Mouse (Mus musculus) liver, postnatal 0 days (tissue): Measurements from ENCODE around the gene Abca2. TPM values are rescaled to one million over a fixed set of nuclear protein-coding genes. Genes with fewer than 3 reads are reported as not detected.
A peak's percentile ranks its signal among the peaks of the same experiment; 100 is the strongest.

Experiments used
- ATAC-seq: fragments of 200-750 bp; cut with Nextera tagmentation; 2 replicates; pipeline ENCODE4 v1.8.0; 2017; ENCODE audit warnings: mild to moderate bottlenecking, moderate library complexity
- DNase-seq: peaks from one replicate; pipeline ENCODE4 v3.0.0-alpha.2; 2016
- H3K27ac ChIP-seq: fragments of 300-500 bp; sonication (generic); 2 replicates; pipeline ENCODE4 v1.5.1; 2014; ENCODE audit warnings: antibody characterized with exemption, moderate library complexity, mild to moderate bottlenecking, low read depth
- H3K27me3 ChIP-seq: fragments of 300-500 bp; sonication (generic); 2 replicates; pipeline ENCODE4 v1.6.1; 2014; ENCODE audit warnings: low read length, control low read depth, mixed read lengths; ENCODE audit not compliant: insufficient read depth
- H3K36me3 ChIP-seq: fragments of 300-500 bp; sonication (generic); replicated peaks from 2 replicates; pipeline ENCODE4 v1.6.1; 2014; ENCODE audit warnings: mild to moderate bottlenecking, control low read depth, low read length, moderate library complexity, mixed read lengths; ENCODE audit not compliant: insufficient read depth
- H3K4me1 ChIP-seq: fragments of 300-500 bp; sonication (generic); 2 replicates; pipeline ENCODE4 v1.6.1; 2014; ENCODE audit warnings: antibody characterized with exemption, mild to moderate bottlenecking, control low read depth; ENCODE audit not compliant: insufficient read depth
- H3K4me2 ChIP-seq: fragments of 300-500 bp; sonication (generic); 2 replicates; pipeline ENCODE4 v1.6.1; 2014; ENCODE audit warnings: low read depth, mild to moderate bottlenecking, low read length, moderate library complexity, mixed read lengths
- H3K4me3 ChIP-seq: fragments of 300-500 bp; sonication (generic); 2 replicates; pipeline ENCODE4 v1.5.1; 2014; ENCODE audit warnings: low read depth, low read length
- H3K9ac ChIP-seq: fragments of 300-500 bp; sonication (generic); replicated peaks from 2 replicates; pipeline ENCODE4 v1.6.1; 2014; ENCODE audit warnings: mild to moderate bottlenecking, moderate library complexity
- H3K9me3 ChIP-seq: fragments of 300-500 bp; sonication (generic); 2 replicates; pipeline ENCODE4 v1.6.1; 2016; ENCODE audit warnings: mild to moderate bottlenecking, control low read depth, low read length, mixed read lengths
- CTCF ChIP-seq: sonication (generic); IDR thresholded peaks from 2 replicates; pipeline ENCODE4 v1.5.1; 2016; ENCODE audit warnings: antibody characterized with exemption, low read depth
- EP300 ChIP-seq: IDR thresholded peaks from 2 replicates; pipeline ENCODE4 v1.6.1; 2016; ENCODE audit warnings: antibody characterized with exemption, low read depth, mild to moderate bottlenecking
- WGBS: fragments of 180-500 bp; shearing (Covaris S2); extraction: QIAGEN DNeasy Blood & Tissue Kit; methylation state at CpG from one replicate; pipeline ENCODE4 v1.1.7; 2014; ENCODE audit not compliant: insufficient replicate concordance; 5-methylcytosine and 5-hydroxymethylcytosine counted together
- polyA plus RNA-seq: library from polyadenylated mRNA; unstranded; fragments of >200 nt; fragmentation: Nextera tagmentation; extraction: Ambion mirVana; gene quantifications from 2 replicates; pipeline ENCODE4 v1.2.1, GENCODE M21; 2015

Abca2 gene
- polyA plus RNA-seq, 1 experiment from 2014 or later: 0.87 TPM

DNA sequence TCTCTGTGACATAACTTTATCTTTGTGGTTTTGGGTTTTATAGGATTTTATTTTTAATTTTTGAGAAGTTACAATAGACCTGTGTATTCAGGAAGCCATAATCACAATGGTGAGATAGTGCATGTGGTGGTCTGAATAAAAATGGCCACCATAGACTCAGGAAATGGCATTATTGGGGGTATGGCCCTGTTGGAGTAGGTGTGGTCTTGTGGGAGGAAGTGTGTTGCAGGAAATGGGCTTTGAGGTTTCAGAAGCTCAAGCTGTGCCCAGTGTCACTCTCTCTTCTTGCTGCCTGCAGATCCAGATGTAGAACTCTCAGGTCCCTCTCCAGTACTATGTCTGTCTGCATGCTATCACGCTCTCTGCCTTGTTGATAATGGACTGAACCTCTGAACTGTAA is 52.0 kb downstream of the Abca2 start:
- Histone ChIP-seq H3K9me3 (no peaks in the 10 kb centered on the region), H3K4me1 (peaks cover 8% of the 10 kb centered on the region; the same call in 1 of the 2 replicates), H3K27me3 (no peaks in the 10 kb centered on the region), H3K4me3 (no peak overlapping the region), H3K27ac (no peak overlapping the region), H3K36me3 (no peaks in the 10 kb centered on the region), H3K4me2 (no peak overlapping the region), H3K9ac (no peak overlapping the region)
- 71% methylated on average over 1 of the region's 1 CpGs for WGBS
- ATAC-seq (no peak), DNase-seq (no peak)
- TF ChIP-seq CTCF (no peak), EP300 (no peak)

DNA sequence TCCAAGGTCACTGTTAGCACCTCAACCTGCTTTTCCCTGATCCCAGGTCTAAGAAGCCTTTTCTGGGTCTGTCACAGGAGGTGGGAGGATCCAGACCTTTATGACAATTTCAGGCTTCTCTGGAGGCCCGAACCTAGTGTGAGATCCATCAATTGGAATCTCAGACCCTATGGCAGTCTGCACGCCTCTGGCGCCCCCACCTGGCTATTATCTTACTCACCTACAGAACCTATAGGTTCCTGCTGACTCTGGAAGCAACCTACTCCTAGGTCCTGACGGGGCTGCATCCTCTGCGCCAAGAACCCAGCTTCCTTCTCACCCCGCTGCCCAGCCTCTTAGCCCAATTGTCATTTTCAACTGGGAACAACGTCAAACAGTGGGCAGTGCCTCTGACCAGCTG is 54.5 kb downstream of the Abca2 start:
- ATAC-seq (no peak), DNase-seq (peak; percentile 79)
- no peaks in the 10 kb centered on the region for H3K27me3 ChIP-seq
- no peak overlapping the region for H3K4me2 ChIP-seq
- TF ChIP-seq EP300 (no peak), CTCF (peak; percentile 74)
- WGBS: 8% methylated on average over 7 of the region's 7 CpGs
- H3K4me1 ChIP-seq: peaks cover 9% of the 10 kb centered on the region; the same call in 1 of the 2 replicates
- H3K9me3 ChIP-seq: no peaks in the 10 kb centered on the region
- H3K9ac ChIP-seq: no peak overlapping the region
- no peaks in the 10 kb centered on the region for H3K36me3 ChIP-seq
- no peak overlapping the region for H3K27ac ChIP-seq
- H3K4me3 ChIP-seq: no peak overlapping the region

DNA sequence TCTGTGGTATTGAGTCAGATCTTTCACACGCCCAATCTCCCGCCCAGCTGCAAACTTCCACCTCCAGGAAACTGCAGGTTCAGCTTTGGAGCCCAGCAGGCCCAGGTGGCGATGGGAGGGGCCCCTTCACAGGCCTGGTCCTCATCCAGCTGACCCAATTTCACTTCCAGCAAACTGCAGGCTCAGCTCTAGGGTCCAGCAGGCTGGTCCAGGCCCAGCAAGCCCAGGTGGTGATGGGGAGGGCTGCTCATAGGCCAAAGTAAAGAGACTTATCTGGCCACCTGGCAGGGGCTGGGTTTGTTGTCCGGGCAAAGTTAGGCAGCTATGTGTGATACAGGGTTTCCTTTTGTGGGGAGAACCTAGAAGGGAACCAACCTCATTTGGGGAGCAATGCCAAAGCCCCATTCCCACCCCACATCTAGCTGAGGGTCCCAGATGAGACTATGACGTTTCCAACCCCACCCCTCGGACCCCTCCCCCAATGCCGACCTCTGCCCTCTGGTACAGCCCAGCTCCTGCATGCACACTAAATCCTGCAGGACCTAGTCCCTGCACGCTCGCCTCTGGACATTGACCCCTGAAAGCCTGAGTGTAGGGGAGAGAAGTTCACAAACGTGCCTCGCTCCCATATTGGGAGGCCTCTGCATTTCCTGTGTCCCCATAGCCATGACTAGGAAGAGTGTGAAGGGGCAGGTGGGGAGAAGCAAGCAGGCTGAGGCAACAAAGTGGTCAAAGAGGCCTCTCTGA is 56.6 kb downstream of the Abca2 start:
- Histone ChIP-seq H3K9me3 (no peaks in the 10 kb centered on the region), H3K4me3 (no peak overlapping the region), H3K27me3 (no peaks in the 10 kb centered on the region), H3K36me3 (no peaks in the 10 kb centered on the region), H3K4me1 (peaks cover 9% of the 10 kb centered on the region; the same call in 1 of the 2 replicates), H3K9ac (no peak overlapping the region), H3K27ac (peak overlapping the region; percentile 44; the same call in 1 of the 2 replicates), H3K4me2 (no peak overlapping the region)
- TF ChIP-seq EP300: no peak
- TF ChIP-seq CTCF: no peak
- 54% methylated on average over 11 of the region's 11 CpGs for WGBS
- peak; percentile 40 for DNase-seq
- ATAC-seq: peak; percentile 87

DNA sequence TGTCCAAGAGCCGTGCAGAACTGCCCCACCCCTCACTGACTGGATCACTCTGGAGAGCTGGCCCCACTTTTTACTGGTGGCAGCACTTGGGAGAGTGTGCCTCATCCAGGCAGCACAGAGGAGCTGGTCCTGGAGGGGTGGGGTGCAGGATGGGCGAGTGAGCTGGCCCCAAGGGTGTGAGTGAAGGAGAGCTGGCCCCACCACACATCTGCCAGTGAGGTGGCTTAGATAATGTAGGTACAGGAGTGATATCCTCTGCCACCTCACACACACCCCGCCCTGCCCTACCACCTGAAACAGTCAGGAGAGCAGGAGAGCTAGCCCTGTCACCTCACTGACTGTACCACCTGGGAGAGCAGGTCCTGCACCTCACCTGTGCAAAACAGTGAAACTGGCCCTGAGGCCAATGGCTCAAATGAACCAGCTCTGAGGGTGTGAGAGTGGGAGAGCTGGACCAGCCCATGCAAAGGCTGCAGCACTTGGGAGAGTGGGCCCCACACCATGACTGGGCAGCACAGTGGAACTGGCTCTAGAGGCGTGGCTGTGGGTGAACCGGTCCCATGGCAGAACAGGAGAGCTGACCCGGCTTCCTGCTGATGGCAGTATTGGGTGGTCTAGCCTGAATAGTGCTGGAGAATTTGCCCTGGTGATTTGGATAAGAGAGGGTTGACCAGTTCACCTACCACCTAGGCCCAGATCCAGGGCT is 59.6 kb downstream of the Abca2 start:
- H3K4me3 ChIP-seq: no peak overlapping the region
- no peak for ATAC-seq
- no peak for TF ChIP-seq EP300
- TF ChIP-seq CTCF: no peak
- WGBS: 80% methylated on average over 6 of the region's 6 CpGs
- no peaks in the 10 kb centered on the region for H3K9me3 ChIP-seq
- H3K27me3 ChIP-seq: no peaks in the 10 kb centered on the region
- peaks cover 9% of the 10 kb centered on the region; the same call in 1 of the 2 replicates for H3K4me1 ChIP-seq
- no peaks in the 10 kb centered on the region for H3K36me3 ChIP-seq
- H3K9ac ChIP-seq: no peak overlapping the region
- no peak overlapping the region for H3K4me2 ChIP-seq
- DNase-seq: no peak
- no peak overlapping the region for H3K27ac ChIP-seq

DNA sequence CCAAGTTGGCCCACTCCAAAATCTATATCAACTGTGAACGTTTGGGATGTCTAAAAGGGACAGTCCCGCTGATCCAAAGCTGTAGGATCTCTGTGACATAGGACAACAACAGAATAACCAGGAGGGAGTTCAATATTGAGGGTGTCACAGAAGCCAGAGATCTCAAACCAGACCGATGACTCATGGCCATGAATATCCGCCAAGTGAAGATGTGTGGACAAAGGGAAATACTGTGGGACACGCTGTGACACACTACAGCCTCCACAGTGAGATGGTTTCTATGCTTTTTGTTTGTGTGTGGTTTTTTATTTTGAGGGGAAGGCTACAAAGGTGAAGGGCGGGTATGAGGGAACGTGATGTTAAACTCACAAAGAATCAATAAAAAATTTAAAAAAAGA is 60.2 kb downstream of the Abca2 start:
- 69% methylated on average over 7 of the region's 7 CpGs for WGBS
- DNase-seq (no peak), ATAC-seq (no peak)
- Histone ChIP-seq H3K4me1 (peaks cover 9% of the 10 kb centered on the region; the same call in 1 of the 2 replicates), H3K4me3 (no peak overlapping the region), H3K27ac (no peak overlapping the region), H3K9me3 (no peaks in the 10 kb centered on the region), H3K9ac (no peak overlapping the region), H3K4me2 (no peak overlapping the region), H3K27me3 (no peaks in the 10 kb centered on the region), H3K36me3 (no peaks in the 10 kb centered on the region)
- TF ChIP-seq CTCF: no peak
- TF ChIP-seq EP300: no peak

DNA sequence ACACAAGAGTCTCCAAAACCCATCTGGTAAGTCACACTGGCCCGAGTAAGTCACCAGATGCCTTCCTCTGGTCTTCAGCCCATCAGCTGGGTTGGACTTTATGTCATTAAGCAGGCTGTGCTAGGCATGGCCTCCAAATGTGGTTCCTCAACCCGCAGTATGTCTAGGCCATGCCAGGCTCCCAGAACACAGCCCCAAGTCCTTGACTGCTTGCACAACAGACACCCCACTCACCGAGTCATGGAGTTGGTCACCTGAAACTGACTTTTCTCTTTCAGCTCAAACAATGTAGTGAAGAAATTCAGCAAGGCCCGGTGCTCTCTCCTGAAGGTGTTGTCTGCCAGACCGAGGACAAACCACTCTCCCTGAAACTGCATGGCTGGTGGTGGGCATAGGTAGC is 64.5 kb downstream of the Abca2 start:
- no peak overlapping the region for H3K27ac ChIP-seq
- no peak overlapping the region for H3K4me3 ChIP-seq
- H3K4me2 ChIP-seq: no peak overlapping the region
- no peaks in the 10 kb centered on the region for H3K36me3 ChIP-seq
- H3K27me3 ChIP-seq: no peaks in the 10 kb centered on the region
- DNase-seq (no peak), ATAC-seq (no peak)
- no peak for TF ChIP-seq EP300
- no peak for TF ChIP-seq CTCF
- H3K4me1 ChIP-seq: no peaks in the 10 kb centered on the region
- 73% methylated on average over 5 of the region's 5 CpGs for WGBS
- no peaks in the 10 kb centered on the region for H3K9me3 ChIP-seq
- H3K9ac ChIP-seq: no peak overlapping the region
